Mouse (Mus musculus) liver, adult 2 months (tissue): Measurements from ENCODE around the gene Asxl1.

Source experiments
- CTCF ChIP-seq: fragments of 200-500 bp; IDR thresholded peaks from 2 replicates; pipeline ENCODE4 v1.5.1; 2011; ENCODE audit warnings: low read depth, low read length, control low read depth
- POLR2A ChIP-seq: fragments of 200-500 bp; IDR thresholded peaks from 2 replicates; pipeline ENCODE4 v1.6.1; 2011; ENCODE audit warnings: low read length, control low read depth; ENCODE audit not compliant: insufficient read depth; ENCODE audit errors: extremely low read depth

GRCm38 (mm10) chr2:153445137-153446016 is 99.7 kb downstream of the Asxl1 start:
- TF ChIP-seq CTCF (no peak), POLR2A (no peak)
